25 mouse cellular contexts compared by ENCODE assay signal in the genomic region with DNA sequence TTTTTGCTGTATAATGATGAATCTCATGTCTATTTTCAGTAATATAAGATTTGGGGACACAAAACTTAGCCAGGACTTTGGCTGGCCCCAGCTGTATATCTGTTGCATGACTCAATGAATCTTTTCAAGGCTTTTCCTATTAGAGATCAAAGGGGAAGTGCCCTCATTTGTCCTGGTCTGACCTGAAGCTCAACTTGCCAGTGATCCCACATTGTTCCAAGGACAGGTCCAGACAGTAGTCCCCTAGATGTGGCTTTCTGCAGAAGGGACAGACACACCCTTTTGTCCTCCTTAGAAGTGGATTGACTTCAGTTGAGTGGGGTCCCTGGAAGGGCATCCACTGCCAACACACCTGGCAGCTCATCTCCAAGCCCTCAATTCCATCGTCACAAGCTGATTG.
A peak's percentile ranks its signal among the peaks of the same experiment; 100 is the strongest.
DNase-seq lines count a peak whose midpoint lies in the region; ATAC-seq and TF ChIP-seq lines count a peak whose summit lies in the region.
"Had no signal": no experiment of that assay in that cellular context is flagged by ENCODE, and none has a peak within 500 bp of the region (broad histone marks: within the 10 kb centered on the region; RNA-seq: fewer than 3 reads in every experiment).

No protein-coding gene starts in this region.

- no peak for TF ChIP-seq CTCF in kidney, adult 2 months (conservative IDR thresholded peaks at IDR 0.05; ENCODE audit: insufficient read depth, insufficient read length, low read depth, low read length)
- TF ChIP-seq CTCF in midbrain, postnatal 0 days (IDR thresholded peaks at IDR 0.05) = no peak

- no peak overlapping the region for H3K4me2 ChIP-seq in midbrain, embryonic 11.5 days
- no peak overlapping the region for H3K4me2 ChIP-seq in midbrain, postnatal 0 days (ENCODE audit: low read depth, low read length, poor library complexity, severe bottlenecking)
- H3K4me2 ChIP-seq in hindbrain, embryonic 16.5 days (ENCODE audit: low read length) = no peak overlapping the region
- H3K4me2 ChIP-seq: forebrain, embryonic 13.5 days; heart, embryonic 12.5 days; heart, embryonic 15.5 days; hindbrain, embryonic 14.5 days had no signal

- no peak for ATAC-seq in midbrain, embryonic 11.5 days (ENCODE audit: low FRiP score)
- no peak for ATAC-seq in midbrain, postnatal 0 days (ENCODE audit: low FRiP score)
- ATAC-seq in cerebellum, adult (ENCODE audit: insufficient number of reproducible peaks, low FRiP score, low TSS enrichment) = no peak
- ATAC-seq in hindbrain, embryonic 16.5 days = no peak
- ATAC-seq: forebrain, embryonic 13.5 days; forebrain, embryonic 16.5 days; intestine, postnatal 0 days; Patski had no signal

- H3K9me3 ChIP-seq in midbrain, embryonic 11.5 days (ENCODE audit: control insufficient read depth, low read length) = no peaks in the 10 kb centered on the region
- H3K9me3 ChIP-seq in midbrain, postnatal 0 days (ENCODE audit: low read length) = no peaks in the 10 kb centered on the region
- no peaks in the 10 kb centered on the region for H3K9me3 ChIP-seq in hindbrain, embryonic 16.5 days (ENCODE audit: control insufficient read depth, low read length)
- H3K9me3 ChIP-seq: forebrain, embryonic 10.5 days; forebrain, embryonic 13.5 days; heart, embryonic 15.5 days had no signal

- no peaks in the 10 kb centered on the region for H3K4me1 ChIP-seq in kidney, adult 2 months (ENCODE audit: control insufficient read depth, insufficient read depth, low read length)
- no peaks in the 10 kb centered on the region for H3K4me1 ChIP-seq in midbrain, embryonic 11.5 days (ENCODE audit: control insufficient read depth, insufficient read depth, low read length)
- no peaks in the 10 kb centered on the region for H3K4me1 ChIP-seq in midbrain, postnatal 0 days (ENCODE audit: insufficient read depth, low read length)
- H3K4me1 ChIP-seq in hindbrain, embryonic 16.5 days (ENCODE audit: control insufficient read depth, insufficient read depth, low read depth, low read length) = no peaks in the 10 kb centered on the region
- H3K4me1 ChIP-seq: forebrain, embryonic 13.5 days; heart, embryonic 12.5 days; heart, embryonic 15.5 days had no signal

- no peak for TF ChIP-seq POLR2A in kidney, adult 2 months (IDR thresholded peaks at IDR 0.05; ENCODE audit: low read depth, low read length)

- no peaks in the 10 kb centered on the region; the same call in 1 of the 2 replicates for H3K27me3 ChIP-seq in kidney, adult 2 months (replicated peaks; ENCODE audit: control insufficient read depth, insufficient read depth, low read length)
- no peaks in the 10 kb centered on the region for H3K27me3 ChIP-seq in midbrain, embryonic 11.5 days (ENCODE audit: control insufficient read depth, insufficient read depth, low read length)
- no peaks in the 10 kb centered on the region for H3K27me3 ChIP-seq in midbrain, postnatal 0 days (ENCODE audit: insufficient read depth, low read length)
- no peaks in the 10 kb centered on the region for H3K27me3 ChIP-seq in hindbrain, embryonic 16.5 days (replicated peaks; ENCODE audit: control insufficient read depth, insufficient read depth, low read length)
- H3K27me3 ChIP-seq: CH12.LX; forebrain, embryonic 13.5 days; heart, embryonic 12.5 days; heart, embryonic 15.5 days; Patski had no signal

- DNase-seq in kidney, adult 2 months = peak; percentile 7
- no peak for DNase-seq in kidney, adult 8-10 months
- peak; percentile 47 for DNase-seq in midbrain, embryonic 11.5 days (ENCODE audit: low spot score, missing footprints)
- no peak for DNase-seq in midbrain, postnatal 0 days (ENCODE audit: low spot score)
- peak; percentile 33 for DNase-seq in adrenal gland, postnatal 14 days
- DNase-seq: B cell, adult 2 months; cerebellum, adult 18-20 months; cerebellum, adult 9-10 months; cerebellum, postnatal 14 days; gastrocnemius, postnatal 25 days; heart, adult 18-20 months; heart, postnatal 10 days; heart, postnatal 4 days had no signal

- H3K9ac ChIP-seq in midbrain, embryonic 11.5 days (ENCODE audit: low read length) = no peak overlapping the region
- no peak overlapping the region for H3K9ac ChIP-seq in midbrain, postnatal 0 days (replicated peaks; ENCODE audit: low read length, poor library complexity, severe bottlenecking)
- H3K9ac ChIP-seq in hindbrain, embryonic 16.5 days (ENCODE audit: low read depth, low read length) = no peak overlapping the region
- H3K9ac ChIP-seq: forebrain, embryonic 13.5 days; heart, embryonic 12.5 days; heart, embryonic 15.5 days; hindbrain, embryonic 14.5 days had no signal

- no peak overlapping the region for H3K27ac ChIP-seq in kidney, adult 2 months (ENCODE audit: insufficient read depth, low read depth, low read length)
- H3K27ac ChIP-seq in midbrain, embryonic 11.5 days (ENCODE audit: low read depth, low read length) = no peak overlapping the region
- no peak overlapping the region for H3K27ac ChIP-seq in midbrain, postnatal 0 days (ENCODE audit: low read depth, low read length)
- H3K27ac ChIP-seq in hindbrain, embryonic 16.5 days (ENCODE audit: low read depth, low read length) = no peak overlapping the region
- H3K27ac ChIP-seq: forebrain, embryonic 10.5 days; forebrain, embryonic 13.5 days; heart, embryonic 15.5 days; hindbrain, embryonic 14.5 days had no signal

- H3K36me3 ChIP-seq in kidney, adult 2 months (ENCODE audit: control insufficient read depth, insufficient read depth, low read length) = no peaks in the 10 kb centered on the region
- no peaks in the 10 kb centered on the region for H3K36me3 ChIP-seq in midbrain, embryonic 11.5 days (ENCODE audit: control insufficient read depth, insufficient read depth, low read length)
- H3K36me3 ChIP-seq in midbrain, postnatal 0 days (ENCODE audit: insufficient read depth, low read length) = no peaks in the 10 kb centered on the region
- no peaks in the 10 kb centered on the region for H3K36me3 ChIP-seq in hindbrain, embryonic 16.5 days (ENCODE audit: control insufficient read depth, insufficient read depth, low read length)
- H3K36me3 ChIP-seq: forebrain, embryonic 10.5 days; G1E; heart, embryonic 12.5 days; heart, embryonic 15.5 days had no signal

- no peak overlapping the region for H3K4me3 ChIP-seq in kidney, adult 2 months (ENCODE audit: insufficient read depth, low read depth, low read length)
- no peak overlapping the region for H3K4me3 ChIP-seq in midbrain, embryonic 11.5 days (ENCODE audit: low read depth, low read length)
- no peak overlapping the region for H3K4me3 ChIP-seq in midbrain, postnatal 0 days (ENCODE audit: low read depth, low read length)
- H3K4me3 ChIP-seq in hindbrain, embryonic 16.5 days (ENCODE audit: low read length) = no peak overlapping the region
- H3K4me3 ChIP-seq: forebrain, embryonic 10.5 days; forebrain, embryonic 13.5 days; heart, embryonic 12.5 days; heart, embryonic 15.5 days had no signal

- WGBS in kidney, adult 2 months = 90% methylated on average over 1 of the region's 1 CpGs
- WGBS in midbrain, embryonic 11.5 days = 59% methylated on average over 1 of the region's 1 CpGs
- 72% methylated on average over 1 of the region's 1 CpGs for WGBS in midbrain, postnatal 0 days
- 82% methylated on average over 1 of the region's 1 CpGs for WGBS in hindbrain, embryonic 16.5 days

Comparison
In these comparisons a context has a peak if more than half of its experiments do, and no peak if none do; other contexts are left out.
1. DNase-seq: peak in kidney, adult 2 months (single experiment), midbrain, embryonic 11.5 days (single experiment) and adrenal gland, postnatal 14 days (single experiment); none in kidney, adult 8-10 months (0 of 2) and midbrain, postnatal 0 days (single experiment).